Mouse (Mus musculus): ENCODE results near the gene Mosmo. TPM values are rescaled to one million over a fixed set of nuclear protein-coding genes. Genes with fewer than 3 reads are reported as not detected.

The Mosmo gene
- polyA plus RNA-seq, 1 experiment from 2014 or later, result 14.9 TPM

DNA sequence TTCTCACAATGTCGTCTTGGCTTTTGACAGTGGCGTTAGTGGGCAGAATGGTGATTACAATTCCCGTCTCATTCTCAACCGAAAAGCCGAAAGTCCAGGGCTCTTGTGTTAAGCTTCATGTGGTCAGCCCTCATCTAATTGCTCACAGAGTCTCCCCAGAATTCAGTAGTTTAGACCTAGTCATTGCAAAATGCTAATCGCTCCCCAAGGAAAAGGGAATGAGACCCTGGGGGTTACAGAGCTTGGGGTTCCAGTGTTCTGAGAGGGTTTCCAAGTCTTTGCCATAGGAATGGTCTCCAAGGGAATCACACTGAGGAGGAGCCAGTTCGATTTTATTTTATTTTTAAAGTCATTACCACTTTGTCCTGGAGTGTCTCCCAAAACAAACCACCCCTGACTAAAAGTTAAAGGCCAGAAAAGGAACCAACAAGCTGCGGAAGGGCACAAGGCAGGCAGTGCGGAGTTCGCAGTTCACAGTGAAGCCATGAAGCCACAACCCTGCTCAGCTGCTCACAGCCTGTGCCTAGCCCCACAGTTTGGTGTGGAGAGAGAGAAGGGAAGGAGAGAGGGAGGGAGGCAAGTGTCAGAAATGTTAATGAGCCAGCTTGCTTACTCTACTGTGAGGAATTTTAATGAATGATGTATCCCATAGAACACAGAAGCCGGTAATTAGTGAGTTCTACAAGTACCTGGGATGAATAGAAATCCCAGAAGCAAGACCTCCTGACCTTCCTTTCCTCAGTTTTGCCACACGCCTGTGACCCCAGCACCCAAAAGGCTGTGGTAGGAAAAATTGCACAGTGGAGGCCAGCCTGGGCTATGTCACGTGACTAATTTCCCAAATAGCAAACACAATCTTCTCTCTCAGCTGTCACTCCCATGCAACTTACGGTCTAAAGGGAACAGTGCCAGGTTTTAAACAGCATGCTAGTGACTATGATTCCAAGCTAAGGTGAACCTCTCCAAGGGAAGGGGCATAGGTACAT, 66.2 kb downstream of the Mosmo start:
- no peaks in the 10 kb centered on the region for H3K27me3 ChIP-seq (replicated peaks)
- 79% methylated on average over 14 of the region's 14 CpGs for WGBS
- no peak for ATAC-seq (replicated peaks)

DNA sequence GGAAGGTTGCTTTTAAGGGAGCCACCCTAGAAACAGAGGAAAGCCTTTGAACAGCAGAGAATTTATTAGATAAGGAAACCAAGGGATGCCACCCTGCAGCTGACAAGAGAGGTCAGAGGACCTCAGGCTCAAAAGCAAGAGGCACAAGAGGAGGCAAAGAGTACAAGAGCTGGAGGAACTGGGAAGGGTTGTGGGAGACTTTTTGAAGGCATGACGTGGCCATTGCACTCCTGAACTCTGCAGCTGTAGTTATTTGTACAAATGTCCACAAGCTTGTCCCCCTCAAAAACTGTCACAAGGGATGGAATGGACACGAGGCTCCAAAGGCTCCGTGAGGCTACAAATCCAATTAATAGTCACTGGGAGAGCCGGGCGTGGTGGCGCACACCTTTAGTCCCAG, 67.2 kb downstream of the Mosmo start:
- H3K36me3 ChIP-seq (replicated peaks), result no peaks in the 10 kb centered on the region
- no peak overlapping the region for H3K4me3 ChIP-seq
- 87% methylated on average over 6 of the region's 6 CpGs for WGBS
- no peak overlapping the region for H3K4me2 ChIP-seq
- H3K4me1 ChIP-seq, result peaks cover 4% of the 10 kb centered on the region
- no peak for ATAC-seq (replicated peaks)
- no peak overlapping the region for H3K9ac ChIP-seq
- no peaks in the 10 kb centered on the region for H3K9me3 ChIP-seq
- no peaks in the 10 kb centered on the region for H3K27me3 ChIP-seq (replicated peaks)
- no peak overlapping the region for H3K27ac ChIP-seq

More for the DNA sequence above, 66.2 kb downstream of the Mosmo start:
- H3K4me3 ChIP-seq, result no peak overlapping the region
- H3K4me2 ChIP-seq, result no peak overlapping the region
- no peaks in the 10 kb centered on the region for H3K36me3 ChIP-seq (replicated peaks)
- H3K27ac ChIP-seq, result no peak overlapping the region
- H3K4me1 ChIP-seq, result peaks cover 7% of the 10 kb centered on the region
- H3K9me3 ChIP-seq, result no peaks in the 10 kb centered on the region
- no peak overlapping the region for H3K9ac ChIP-seq

DNA sequence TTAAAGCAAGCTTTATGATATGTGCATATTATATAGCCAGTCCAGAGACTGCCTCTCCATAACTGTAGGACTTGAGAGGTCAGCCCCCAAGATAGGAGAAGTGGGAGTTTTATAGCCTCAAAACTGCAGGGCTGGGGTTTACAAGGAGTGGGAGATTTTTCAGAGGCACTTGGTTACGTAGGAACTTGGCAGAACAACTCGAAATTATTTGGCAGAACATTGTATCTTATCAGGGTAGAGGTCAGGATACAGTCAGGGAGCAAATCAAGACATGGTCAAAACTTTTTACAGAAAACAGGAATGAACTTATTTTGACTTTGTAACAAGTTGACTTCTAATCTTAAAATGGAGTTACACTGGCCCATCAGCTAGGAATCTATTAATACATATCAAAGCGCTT, 68.6 kb downstream of the Mosmo start:
- 84% methylated on average over 3 of the region's 3 CpGs for whole genome bisulfite sequencing
- no peak overlapping the region for H3K4me3 ChIP-seq
- no peak for ATAC-seq (replicated peaks)
- no peak overlapping the region for H3K9ac ChIP-seq
- H3K27me3 ChIP-seq (replicated peaks), result no peaks in the 10 kb centered on the region
- no peaks in the 10 kb centered on the region for H3K9me3 ChIP-seq
- no peak overlapping the region for H3K4me2 ChIP-seq
- H3K27ac ChIP-seq, result no peak overlapping the region
- H3K4me1 ChIP-seq, result no peaks in the 10 kb centered on the region
- H3K36me3 ChIP-seq (replicated peaks), result no peaks in the 10 kb centered on the region

DNA sequence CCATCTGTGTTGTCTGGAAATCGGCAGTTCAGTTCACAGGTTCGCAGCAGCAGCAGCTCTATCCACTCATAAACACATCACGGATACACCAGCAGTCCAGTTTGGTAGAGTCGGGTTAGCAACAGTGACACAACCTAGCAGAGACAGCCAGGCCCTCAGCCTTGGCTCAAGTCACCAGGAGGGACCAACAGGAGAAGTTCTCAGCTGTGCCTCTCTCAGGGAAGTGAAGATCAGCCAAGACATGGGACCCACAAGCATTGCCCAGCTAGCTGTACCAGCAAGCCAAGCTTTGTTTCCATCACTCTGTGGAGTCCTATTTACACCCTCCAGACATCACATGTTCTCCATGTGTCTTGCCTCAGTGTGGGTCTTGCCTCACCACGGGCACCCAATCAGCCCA, 69.4 kb downstream of the Mosmo start:
- Histone ChIP-seq H3K36me3 (replicated peaks) (no peaks in the 10 kb centered on the region), H3K9me3 (no peaks in the 10 kb centered on the region), H3K4me2 (no peak overlapping the region), H3K27ac (no peak overlapping the region), H3K4me1 (no peaks in the 10 kb centered on the region), H3K27me3 (replicated peaks) (no peaks in the 10 kb centered on the region), H3K4me3 (no peak overlapping the region), H3K9ac (no peak overlapping the region)
- no peak for ATAC-seq (replicated peaks)
- 91% methylated on average over 5 of the region's 5 CpGs for WGBS

DNA sequence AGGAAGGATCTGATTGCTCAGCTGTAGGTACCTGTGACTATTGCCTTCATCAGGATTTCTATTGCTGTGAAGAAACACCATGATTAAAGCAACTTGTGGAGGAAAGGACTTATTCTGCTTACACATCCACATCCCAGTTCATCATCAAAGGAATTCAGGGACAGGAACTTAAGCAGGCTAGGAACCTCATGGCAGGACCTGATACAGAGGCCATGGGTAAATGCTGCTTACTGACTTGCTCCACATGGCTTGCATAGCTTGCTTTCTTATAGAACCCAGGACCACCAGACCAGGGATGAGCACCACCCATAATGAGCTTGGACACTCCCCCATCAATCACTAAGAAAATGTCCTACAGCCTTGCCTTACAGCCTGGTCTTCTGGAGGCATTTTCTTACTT, 71.1 kb downstream of the Mosmo start:
- Histone ChIP-seq H3K9ac (no peak overlapping the region), H3K9me3 (no peaks in the 10 kb centered on the region), H3K27ac (no peak overlapping the region), H3K4me2 (no peak overlapping the region), H3K36me3 (replicated peaks) (no peaks in the 10 kb centered on the region), H3K4me3 (no peak overlapping the region), H3K4me1 (no peaks in the 10 kb centered on the region), H3K27me3 (replicated peaks) (no peaks in the 10 kb centered on the region)
- ATAC-seq (replicated peaks), result no peak

DNA sequence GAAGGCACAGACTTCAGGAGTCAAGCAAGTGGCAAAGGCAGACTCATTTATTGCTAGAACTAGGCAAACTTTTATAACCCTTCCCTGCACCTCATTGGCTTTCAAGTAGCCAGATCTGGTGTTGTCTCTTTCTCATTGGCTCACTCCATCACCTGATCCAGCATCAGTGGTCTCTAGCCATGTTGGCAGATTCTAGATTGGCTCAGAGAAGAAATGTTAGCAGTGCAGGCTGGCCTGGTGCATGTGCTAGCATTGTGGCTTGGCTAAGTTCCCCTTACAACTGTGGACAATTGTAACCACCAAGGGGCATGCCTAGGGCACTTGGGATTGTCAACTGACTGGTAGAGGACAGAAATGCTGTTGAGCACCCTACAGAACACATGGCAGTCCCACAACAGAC, 73.9 kb downstream of the Mosmo start:
- no peaks in the 10 kb centered on the region for H3K9me3 ChIP-seq
- no peaks in the 10 kb centered on the region for H3K36me3 ChIP-seq (replicated peaks)
- no peak for ATAC-seq (replicated peaks)
- no peaks in the 10 kb centered on the region for H3K4me1 ChIP-seq
- no peak overlapping the region for H3K4me2 ChIP-seq
- H3K27me3 ChIP-seq (replicated peaks), result no peaks in the 10 kb centered on the region
- H3K27ac ChIP-seq, result no peak overlapping the region
- no peak overlapping the region for H3K9ac ChIP-seq
- no peak overlapping the region for H3K4me3 ChIP-seq

DNA sequence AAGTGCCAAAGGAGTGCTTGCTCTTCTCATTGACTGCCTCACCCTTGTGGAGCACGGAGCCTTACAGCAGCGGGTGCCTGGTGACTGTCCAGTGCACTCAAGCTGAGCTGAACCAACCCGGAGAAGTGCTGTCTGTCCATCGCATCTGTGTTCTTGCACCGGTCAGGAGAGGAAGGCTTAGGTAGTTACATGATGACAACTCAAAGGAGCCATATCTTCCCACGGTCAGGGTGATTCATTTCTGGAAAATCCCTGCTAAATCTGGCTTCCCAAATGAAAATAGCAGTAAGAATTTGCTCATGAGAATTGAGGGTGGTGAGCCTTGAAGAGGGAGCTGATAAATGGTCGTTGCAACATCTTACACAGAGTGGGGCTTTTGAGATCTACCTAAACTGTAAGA, 74.5 kb downstream of the Mosmo start:
- Histone ChIP-seq H3K9me3 (no peaks in the 10 kb centered on the region), H3K9ac (no peak overlapping the region), H3K27me3 (replicated peaks) (no peaks in the 10 kb centered on the region), H3K36me3 (replicated peaks) (no peaks in the 10 kb centered on the region), H3K27ac (no peak overlapping the region), H3K4me2 (no peak overlapping the region), H3K4me1 (no peaks in the 10 kb centered on the region), H3K4me3 (no peak overlapping the region)
- no peak for ATAC-seq (replicated peaks)
- 88% methylated on average over 7 of the region's 7 CpGs for WGBS

DNA sequence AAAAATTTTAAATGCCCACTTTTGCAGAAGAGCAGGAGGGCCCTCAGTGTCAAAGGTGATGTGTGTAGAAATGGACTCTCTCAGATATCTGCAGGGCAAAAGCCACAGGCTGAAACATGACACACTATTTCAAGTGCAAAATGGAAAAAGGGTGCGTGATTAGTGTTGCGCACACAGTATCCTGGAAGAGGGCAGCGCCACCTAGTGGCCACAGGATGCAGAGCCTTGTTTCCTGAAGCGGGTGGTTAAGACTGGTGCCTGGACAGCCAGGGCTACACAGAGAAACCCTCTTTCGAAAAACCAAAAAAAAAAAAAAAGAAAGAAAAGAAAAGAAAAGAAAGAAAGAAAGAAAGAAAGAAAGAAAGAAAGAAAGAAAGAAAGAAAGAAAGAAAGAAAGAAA, 77.3 kb downstream of the Mosmo start:
- WGBS, result 9% methylated on average over 5 of the region's 5 CpGs
- H3K27ac ChIP-seq, result no peak overlapping the region
- no peak overlapping the region for H3K4me3 ChIP-seq
- H3K4me2 ChIP-seq, result no peak overlapping the region
- H3K36me3 ChIP-seq (replicated peaks), result no peaks in the 10 kb centered on the region
- no peaks in the 10 kb centered on the region for H3K27me3 ChIP-seq (replicated peaks)
- H3K9ac ChIP-seq, result no peak overlapping the region
- ATAC-seq (replicated peaks), result peak; percentile 76; the same call in 1 of the 2 replicates
- H3K4me1 ChIP-seq, result no peaks in the 10 kb centered on the region
- no peaks in the 10 kb centered on the region for H3K9me3 ChIP-seq

DNA sequence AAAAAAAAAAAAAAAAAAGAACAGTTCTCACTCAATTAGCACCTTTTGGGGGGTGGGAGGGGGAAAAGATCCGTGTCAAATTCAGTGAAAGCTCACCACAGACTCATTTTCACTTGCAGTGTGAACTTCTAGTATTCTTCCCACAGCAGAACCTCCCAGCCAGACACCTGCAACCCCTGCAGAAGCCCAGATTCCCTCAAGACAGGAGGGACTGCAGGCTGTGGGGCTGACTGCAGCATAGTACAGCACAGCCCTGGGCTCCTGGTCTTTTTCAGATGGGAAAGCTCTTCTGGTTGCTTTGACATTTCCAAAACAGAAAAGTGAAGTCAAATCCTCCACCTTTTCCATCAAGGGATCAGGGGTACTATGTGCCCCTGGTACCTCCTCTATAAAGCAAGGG, 90.0 kb downstream of the Mosmo start:
- no peaks in the 10 kb centered on the region for H3K4me1 ChIP-seq
- H3K4me3 ChIP-seq, result no peak overlapping the region
- no peak for ATAC-seq (replicated peaks)
- no peak overlapping the region for H3K4me2 ChIP-seq
- H3K27ac ChIP-seq, result no peak overlapping the region
- H3K36me3 ChIP-seq (replicated peaks), result no peaks in the 10 kb centered on the region
- no peak overlapping the region for H3K9ac ChIP-seq
- no peaks in the 10 kb centered on the region for H3K9me3 ChIP-seq
- 4% methylated on average over 1 of the region's 1 CpGs for WGBS
- no peaks in the 10 kb centered on the region for H3K27me3 ChIP-seq (replicated peaks)

DNA sequence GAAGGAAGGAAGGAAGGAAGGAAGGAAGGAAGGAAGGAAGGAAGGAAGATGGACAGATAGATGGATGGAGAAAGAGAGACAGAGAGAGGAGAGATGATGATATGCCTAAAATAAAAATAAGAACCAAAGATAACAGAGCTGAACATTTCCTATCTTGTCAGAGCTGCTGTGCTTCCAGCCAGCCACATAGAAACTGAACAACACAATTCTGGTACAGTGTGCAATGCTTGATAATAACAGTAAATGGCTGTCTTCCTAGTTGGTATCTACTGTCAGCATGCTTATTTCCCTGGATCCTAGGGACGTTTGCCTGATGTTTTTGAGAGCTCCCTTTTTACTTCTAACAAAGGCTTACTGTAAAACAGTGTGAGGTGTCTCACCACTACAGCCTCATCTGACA, 94.0 kb downstream of the Mosmo start:
- Histone ChIP-seq H3K9ac (no peak overlapping the region), H3K27ac (no peak overlapping the region), H3K9me3 (no peaks in the 10 kb centered on the region), H3K4me3 (no peak overlapping the region), H3K4me2 (no peak overlapping the region), H3K4me1 (no peaks in the 10 kb centered on the region), H3K27me3 (replicated peaks) (no peaks in the 10 kb centered on the region), H3K36me3 (replicated peaks) (no peaks in the 10 kb centered on the region)
- WGBS, result 51% methylated on average over 1 of the region's 1 CpGs
- no peak for ATAC-seq (replicated peaks)

DNA sequence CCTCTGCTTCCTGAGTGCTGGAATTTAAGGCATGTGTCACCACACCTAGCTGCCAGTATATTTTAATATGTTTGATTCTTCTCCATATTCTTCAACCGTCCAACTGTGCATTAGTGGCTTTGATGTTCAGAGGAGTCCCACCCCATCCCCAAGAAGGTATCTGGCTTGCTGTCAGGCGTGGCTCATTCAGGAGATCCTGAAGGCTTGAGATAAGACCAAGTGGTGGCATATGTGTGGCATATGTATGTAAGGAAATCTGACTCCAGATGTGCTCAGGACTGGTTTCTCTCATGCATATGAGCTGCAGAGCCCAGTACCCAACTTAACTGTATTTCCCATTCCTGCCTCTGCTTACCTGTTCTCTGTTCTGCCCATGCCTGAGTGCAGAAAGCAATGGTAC, 100.6 kb downstream of the Mosmo start:
- Histone ChIP-seq H3K4me3 (no peak overlapping the region), H3K36me3 (replicated peaks) (no peaks in the 10 kb centered on the region), H3K4me1 (no peaks in the 10 kb centered on the region), H3K27ac (no peak overlapping the region), H3K9ac (no peak overlapping the region), H3K4me2 (no peak overlapping the region), H3K27me3 (replicated peaks) (no peaks in the 10 kb centered on the region), H3K9me3 (no peaks in the 10 kb centered on the region)
- WGBS, result 76% methylated on average over 2 of the region's 2 CpGs
- no peak for ATAC-seq (replicated peaks)

Data from midbrain, embryonic 15.5 days (tissue).